Mouse (Mus musculus) ES-E14 (cell line): ENCODE measurements around the gene Msmo1. TPM values are rescaled to one million over a fixed set of nuclear protein-coding genes. Genes with fewer than 3 reads are reported as not detected.
A peak's percentile ranks its signal among the peaks of the same experiment; 100 is the strongest.

Experiments used
- DNase-seq: peaks from one replicate; pipeline ENCODE4 v3.0.0-alpha.2; 2013; ENCODE audit warnings: low read depth, low spot score
- H3K27ac ChIP-seq: 2 replicates; pipeline ENCODE4 v1.5.1; 2012; ENCODE audit warnings: low read depth, mild to moderate bottlenecking, low read length, moderate library complexity, mixed read lengths; ENCODE audit not compliant: poor library complexity, insufficient read depth, severe bottlenecking
- H3K36me3 ChIP-seq: 2 replicates; pipeline ENCODE4 v1.6.1; 2012; ENCODE audit warnings: mild to moderate bottlenecking, low read length, moderate library complexity, mixed read lengths; ENCODE audit not compliant: control insufficient read depth, poor library complexity, insufficient read depth, severe bottlenecking
- H3K4me1 ChIP-seq, 2 experiments: fragments of 150-350 bp in 1 of 2; sonication (generic) in 1 of 2; 2 replicates each; pipeline ENCODE4 v1.6.1; 2012; ENCODE audit warnings: low read length in 2 of 2, mild to moderate bottlenecking in 1 of 2, mixed read lengths in 1 of 2; ENCODE audit not compliant: control insufficient read depth in 2 of 2, insufficient read depth in 2 of 2, poor library complexity in 1 of 2
- H3K4me3 ChIP-seq, 2 experiments: fragments of 150-350 bp in 1 of 2; sonication (generic) in 1 of 2; 2 replicates each; pipeline ENCODE4 v1.5.1; 2012; ENCODE audit warnings: low read length in 2 of 2, low read depth in 1 of 2, mild to moderate bottlenecking in 1 of 2, mixed read lengths in 1 of 2; ENCODE audit not compliant: insufficient read depth in 1 of 2, poor library complexity in 1 of 2, severe bottlenecking in 1 of 2
- H3K9ac ChIP-seq: 2 replicates; pipeline ENCODE4 v1.6.1; 2012; ENCODE audit warnings: low read depth, mild to moderate bottlenecking, low read length, mixed read lengths; ENCODE audit not compliant: poor library complexity, insufficient read depth, severe bottlenecking
- H3K9me3 ChIP-seq: fragments of 150-350 bp; sonication (generic); 2 replicates; pipeline ENCODE4 v1.6.1; 2012; ENCODE audit warnings: low read depth, mild to moderate bottlenecking, low read length; ENCODE audit not compliant: control insufficient read depth, insufficient read depth
- CHD2 ChIP-seq: IDR thresholded peaks from 2 replicates; pipeline ENCODE4 v1.6.1; 2014; ENCODE audit warnings: mild to moderate bottlenecking, low read depth, low read length, inconsistent platforms
- HCFC1 ChIP-seq: IDR thresholded peaks from 2 replicates; pipeline ENCODE4 v1.6.1; 2012; ENCODE audit warnings: low read length, inconsistent platforms, borderline replicate concordance; ENCODE audit not compliant: insufficient read depth
- MAFK ChIP-seq: IDR thresholded peaks from 2 replicates; pipeline ENCODE4 v1.6.1; 2014; ENCODE audit warnings: mild to moderate bottlenecking, low read depth, low read length, inconsistent platforms; ENCODE audit not compliant: insufficient read depth
- ZC3H11A ChIP-seq: IDR thresholded peaks from 2 replicates; pipeline ENCODE4 v1.6.1; 2012; ENCODE audit warnings: low read depth, mild to moderate bottlenecking, inconsistent platforms, low read length, borderline replicate concordance
- ZNF384 ChIP-seq: IDR thresholded peaks from 2 replicates; pipeline ENCODE4 v1.6.1; 2012; ENCODE audit warnings: low read depth, low read length, inconsistent platforms
- in situ Hi-C, 2 experiments: fragments of 600-800 bp; cut with MboI; formaldehyde crosslinking; loops; one replicate each; pipeline ENCODE4 v1.15.1; 2025; ENCODE audit warnings: low sequenced_read_pairs in 2 of 2, inconsistent platforms in 1 of 2; ENCODE audit not compliant: unreplicated experiment in 2 of 2
- total RNA-seq: library from RNA; depleted of rRNA; stranded (reverse); fragments of 300-350 nt; gene quantifications from 2 replicates; pipeline ENCODE4 v1.2.3, GENCODE M21; 2012

Msmo1 gene
- total RNA-seq, 1 experiment = 83.7 TPM

- Histone ChIP-seq H3K4me1 (peaks cover 0 to 4% of the 10 kb centered on the region in 2 experiments; a peak in 1 of 4 replicates), H3K27ac (no peak overlapping the region), H3K9me3 (no peaks in the 10 kb centered on the region), H3K4me3 (no peak overlapping the region), H3K36me3 (peaks cover 41% of the 10 kb centered on the region), H3K9ac (no peak overlapping the region)
- in situ Hi-C loops = no loop called here
- TF ChIP-seq MAFK (no peak), HCFC1 (no peak), ZNF384 (no peak), CHD2 (no peak), ZC3H11A (no peak)
- no peak for DNase-seq
Observed at GRCm38 (mm10) chr8:64726190-64726695, 7.3 kb downstream of the Msmo1 start.

DNA sequence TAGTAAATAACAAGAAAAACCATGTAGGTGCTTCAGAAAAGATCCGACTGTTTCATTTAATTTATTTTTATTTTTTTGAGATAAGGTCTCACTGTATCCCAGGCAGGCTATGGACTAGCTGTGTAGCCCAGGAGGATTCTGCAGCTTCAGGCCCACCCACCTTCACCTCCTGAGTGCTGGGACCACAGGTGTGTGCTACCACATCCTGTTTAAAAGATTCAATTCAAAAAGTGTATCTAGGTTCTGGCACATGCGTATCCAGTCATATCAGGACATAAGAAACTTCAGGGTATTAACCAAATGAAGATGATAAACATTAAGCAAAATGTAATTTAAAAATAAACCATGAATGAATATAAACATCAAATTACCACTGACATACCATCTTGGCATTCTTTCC is 10.4 kb downstream of the Msmo1 start:
- Histone ChIP-seq H3K27ac (no peak overlapping the region), H3K4me1 (peaks cover 0 to 4% of the 10 kb centered on the region in 2 experiments; a peak in 1 of 4 replicates), H3K9me3 (no peaks in the 10 kb centered on the region), H3K4me3 (no peak overlapping the region), H3K9ac (no peak overlapping the region), H3K36me3 (peaks cover 43% of the 10 kb centered on the region)
- TF ChIP-seq HCFC1 (no peak), ZNF384 (no peak), MAFK (no peak), ZC3H11A (no peak), CHD2 (no peak)
- DNase-seq = no peak
- in situ Hi-C loops = no loop called here

DNA sequence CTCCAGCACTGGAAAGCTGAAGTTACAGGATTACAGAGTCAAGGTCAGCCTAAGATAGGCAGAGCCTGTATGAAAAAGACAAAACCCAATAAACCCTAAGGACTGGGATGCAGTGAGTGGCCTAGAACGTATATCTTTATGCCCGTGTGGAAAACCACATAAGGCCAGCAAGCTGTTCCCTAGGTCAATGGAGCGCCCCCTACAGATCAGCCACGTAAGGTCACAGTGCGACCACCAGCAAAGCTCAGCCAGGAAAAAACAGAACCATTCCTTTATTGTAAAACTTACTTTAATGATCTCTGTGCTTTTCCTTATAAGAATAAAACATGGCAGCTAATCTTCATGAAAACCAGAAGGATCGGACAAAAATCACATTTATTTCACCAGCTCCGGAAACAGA is 15.7 kb downstream of the Msmo1 start:
- Histone ChIP-seq H3K9me3 (no peaks in the 10 kb centered on the region), H3K36me3 (peaks cover 18% of the 10 kb centered on the region), H3K27ac (no peak overlapping the region), H3K9ac (no peak overlapping the region), H3K4me1 (0 out of 4 replicates have a peak, but pooled peaks cover 0 to 2% of the 10 kb centered on the region in 2 experiments), H3K4me3 (no peak overlapping the region)
- in situ Hi-C loops = no loop called here
- TF ChIP-seq ZC3H11A (0 out of 2 replicates have a peak, but pooled peaks have one; percentile 9), MAFK (no peak)
- peak; percentile 30 for DNase-seq

- Histone ChIP-seq H3K9me3 (no peaks in the 10 kb centered on the region), H3K4me3 (no peak overlapping the region), H3K36me3 (no peaks in the 10 kb centered on the region), H3K9ac (no peak overlapping the region), H3K4me1 (0 out of 4 replicates have a peak, but pooled peaks cover 0 to 2% of the 10 kb centered on the region in 2 experiments), H3K27ac (no peak overlapping the region; the same call in 1 of the 2 replicates)
- TF ChIP-seq CHD2 = no peak
- no peak for TF ChIP-seq ZC3H11A
- TF ChIP-seq ZNF384 = no peak
- TF ChIP-seq MAFK = no peak
- no peak for TF ChIP-seq HCFC1
- in situ Hi-C loops = no loop called here
- no peak for DNase-seq
Observed at GRCm38 (mm10) chr8:64712499-64712898, 21.1 kb downstream of the Msmo1 start.

DNA sequence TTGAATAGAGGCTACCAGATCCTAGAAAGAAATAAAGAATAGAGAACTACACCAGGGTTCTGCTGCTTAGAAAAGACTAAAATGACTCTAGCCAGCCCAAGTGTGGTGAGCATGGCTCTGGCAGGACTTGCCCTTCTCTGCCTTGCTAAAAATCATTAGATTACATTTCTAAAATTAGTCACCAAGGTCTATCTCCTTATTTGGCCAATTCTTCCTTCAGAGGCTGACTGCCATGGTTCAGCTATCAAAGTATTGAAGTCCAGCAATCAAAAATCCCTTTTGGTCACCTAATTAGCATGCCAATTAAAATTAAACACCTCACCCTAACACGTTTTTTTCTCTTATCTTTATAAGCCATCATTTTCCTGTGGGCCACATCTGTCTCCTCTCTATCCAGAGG is 22.0 kb downstream of the Msmo1 start:
- no peak for TF ChIP-seq HCFC1
- TF ChIP-seq CHD2 = no peak
- in situ Hi-C loops = no loop called here
- H3K27ac ChIP-seq = no peak overlapping the region

More for the DNA sequence above, 22.0 kb downstream of the Msmo1 start:
- Histone ChIP-seq H3K4me1 (0 out of 4 replicates have a peak, but pooled peaks cover 0 to 2% of the 10 kb centered on the region in 2 experiments), H3K4me3 (no peak overlapping the region), H3K36me3 (no peaks in the 10 kb centered on the region), H3K9ac (no peak overlapping the region), H3K9me3 (no peaks in the 10 kb centered on the region)
- no peak for DNase-seq
